Mouse (Mus musculus) 416B (cell line): ENCODE results near the gene Tusc2.

Source experiments
- DNase-seq: peaks from one replicate; pipeline ENCODE4 v3.0.0; 2011; ENCODE audit warnings: low read depth

The Tusc2 gene

DNA sequence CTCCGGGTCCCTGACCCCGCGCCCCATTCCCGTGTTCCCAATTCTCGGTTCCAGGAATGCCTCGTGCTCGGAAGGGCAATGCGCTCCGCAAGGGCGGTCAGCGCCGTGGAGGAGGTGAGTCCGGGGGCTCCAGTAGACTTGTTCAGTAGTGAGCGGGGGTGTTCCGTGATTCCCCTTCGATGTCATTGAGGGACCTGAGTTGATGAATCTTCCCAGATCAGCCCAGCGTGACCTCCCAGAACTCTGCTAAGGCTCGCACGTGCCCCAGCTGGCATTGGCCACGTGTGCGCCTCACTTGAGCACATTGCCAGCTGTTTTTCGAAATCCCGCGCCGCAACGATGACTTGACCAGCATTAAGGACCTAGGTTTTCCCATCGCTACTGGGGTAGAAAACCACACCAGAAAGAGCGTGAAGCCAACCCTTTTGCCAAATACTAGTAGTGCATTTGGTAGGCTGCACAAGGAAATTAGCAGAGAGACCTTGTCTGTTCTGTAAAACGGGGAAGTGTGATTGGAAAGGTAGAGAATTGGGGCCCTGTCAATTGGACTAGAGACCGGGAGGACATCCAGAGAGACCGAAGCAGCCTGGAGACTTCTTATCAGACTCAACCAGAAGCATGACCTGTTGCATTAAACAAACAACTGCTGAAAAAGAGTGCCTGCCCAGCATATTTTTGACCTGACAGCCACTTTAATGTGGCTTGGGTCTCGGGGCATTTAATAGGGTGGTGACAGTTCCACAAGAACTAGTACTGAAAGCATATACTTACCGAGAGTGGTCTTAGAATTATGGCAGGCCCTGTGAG lies 25.0 kb downstream of the Tusc2 start:
- DNase-seq = peak; percentile 77

DNA sequence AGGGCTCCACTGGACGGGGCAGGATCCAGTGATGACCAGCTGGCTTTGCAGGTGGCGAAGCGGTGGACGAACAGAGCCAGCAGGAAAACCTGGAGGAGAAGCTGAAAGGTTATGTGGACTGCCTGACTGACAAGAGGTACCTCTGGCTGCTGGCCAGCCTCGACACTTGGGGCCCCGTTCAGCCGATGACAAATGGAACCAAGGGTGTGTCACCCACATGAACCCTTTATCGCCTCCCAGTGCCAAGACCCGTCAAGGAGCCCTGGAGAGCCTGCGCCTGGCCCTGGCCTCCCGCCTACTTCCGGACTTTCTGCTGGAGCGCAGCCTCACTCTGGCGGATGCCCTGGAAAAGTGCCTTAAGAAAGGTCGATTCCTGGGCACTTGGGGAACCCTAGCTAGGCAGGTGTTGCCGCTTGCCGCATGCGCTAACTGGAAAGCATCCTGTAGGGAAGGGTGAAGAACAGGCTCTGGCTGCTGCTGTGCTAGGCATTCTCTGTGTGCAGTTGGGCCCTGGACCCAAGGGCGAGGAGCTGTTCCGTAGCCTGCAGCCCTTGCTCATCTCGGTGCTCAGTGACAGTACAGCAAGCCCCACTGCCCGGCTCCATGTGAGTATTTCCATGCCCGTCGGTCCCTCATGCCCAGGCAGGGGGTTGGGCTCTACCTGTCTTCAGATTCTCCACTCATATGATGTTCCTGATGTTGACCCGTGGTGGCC lies 27.2 kb downstream of the Tusc2 start:
- DNase-seq = no peak

DNA sequence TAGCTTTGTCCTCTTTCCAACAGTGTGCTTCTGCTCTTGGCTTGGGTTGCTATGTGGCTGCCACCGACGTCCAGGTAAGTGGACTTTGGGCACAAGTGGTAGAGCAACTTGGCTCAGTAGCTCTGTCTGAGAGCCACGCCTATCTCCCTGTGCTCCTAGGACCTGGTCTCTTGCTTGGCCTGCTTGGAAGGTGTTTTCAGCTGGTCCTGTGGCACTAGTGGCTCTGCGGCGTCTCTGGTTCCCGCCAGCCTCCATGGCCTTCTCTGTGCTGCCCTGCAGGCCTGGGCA lies 27.7 kb downstream of the Tusc2 start:
- DNase-seq = no peak

DNA sequence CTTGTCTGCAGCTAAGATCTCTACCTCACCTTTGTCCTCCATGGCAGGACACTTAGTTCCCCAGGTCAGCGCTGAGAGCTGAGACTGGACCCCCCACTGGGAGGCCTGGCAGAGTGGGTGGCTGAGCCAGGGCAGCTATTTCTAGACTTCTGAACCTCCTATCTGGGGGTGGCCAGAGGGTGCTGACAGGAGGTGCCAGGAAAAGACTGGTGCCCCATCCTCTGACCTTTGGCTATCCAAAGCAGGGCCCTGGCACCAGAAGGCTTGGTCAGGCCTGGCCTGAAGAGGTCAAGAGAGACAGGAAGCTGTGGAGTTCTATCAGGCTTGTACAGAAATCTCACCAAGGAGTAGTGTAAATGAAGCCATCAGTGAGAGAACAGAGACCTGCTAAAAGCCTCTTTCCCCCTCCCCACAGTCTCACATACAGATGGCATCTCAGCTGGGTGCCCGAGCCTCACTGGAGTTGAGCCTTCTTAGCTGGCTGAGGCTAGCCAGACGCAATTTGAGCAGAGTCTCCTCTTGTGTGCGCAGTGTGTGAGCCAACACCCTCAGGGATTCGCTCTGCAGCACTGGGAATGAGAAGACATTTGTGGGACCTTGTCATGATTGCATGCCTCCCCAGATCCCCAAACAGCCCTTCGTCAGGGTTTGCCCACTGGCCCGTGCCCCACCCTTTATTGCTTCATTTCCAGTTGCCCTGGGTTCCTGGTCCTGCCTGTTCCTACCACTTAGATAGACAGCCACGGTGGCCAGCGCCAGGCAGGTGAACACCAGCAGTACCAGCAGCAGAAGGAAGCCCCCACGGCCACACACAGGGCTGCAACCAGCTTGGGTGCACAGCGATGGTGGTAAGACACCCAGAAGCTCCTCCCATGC lies 30.3 kb downstream of the Tusc2 start:
- no peak for DNase-seq

DNA sequence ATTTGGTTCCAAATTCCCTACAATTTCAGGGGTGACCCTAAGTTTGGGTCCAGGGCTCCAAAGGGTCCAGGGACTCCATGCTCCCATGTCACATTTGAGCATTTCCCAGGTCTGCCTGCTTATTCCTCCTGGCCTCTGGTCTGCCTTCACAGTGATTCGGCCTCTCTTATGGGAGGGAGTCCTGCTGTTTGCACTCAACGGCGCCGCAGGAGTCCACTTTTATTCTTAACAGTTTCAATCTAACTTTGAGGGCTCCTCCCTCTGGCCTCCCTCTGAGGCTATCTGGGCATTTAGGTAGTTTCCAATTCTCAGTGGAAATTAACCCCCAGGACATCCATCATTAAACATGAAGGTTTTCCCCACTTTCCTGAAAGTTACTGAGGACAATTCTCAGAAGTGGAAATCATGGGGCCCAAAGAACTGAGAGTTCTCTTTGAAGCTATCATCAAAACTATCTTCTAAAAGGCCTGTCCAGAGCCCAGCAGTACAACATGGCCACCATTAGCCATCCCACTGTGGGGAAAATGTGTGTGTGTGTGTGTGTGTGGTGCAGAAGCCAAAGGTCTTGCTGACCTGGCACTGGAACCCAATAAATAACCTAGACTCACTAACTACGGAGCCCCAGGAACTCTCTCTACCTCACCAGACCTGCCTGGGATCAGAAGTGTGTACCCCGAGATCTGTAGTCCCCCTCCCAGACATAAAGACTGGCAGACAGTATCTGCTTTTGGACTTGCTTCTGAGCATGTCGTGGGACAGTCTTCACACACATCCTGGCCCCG lies 31.4 kb downstream of the Tusc2 start:
- DNase-seq = no peak

DNA sequence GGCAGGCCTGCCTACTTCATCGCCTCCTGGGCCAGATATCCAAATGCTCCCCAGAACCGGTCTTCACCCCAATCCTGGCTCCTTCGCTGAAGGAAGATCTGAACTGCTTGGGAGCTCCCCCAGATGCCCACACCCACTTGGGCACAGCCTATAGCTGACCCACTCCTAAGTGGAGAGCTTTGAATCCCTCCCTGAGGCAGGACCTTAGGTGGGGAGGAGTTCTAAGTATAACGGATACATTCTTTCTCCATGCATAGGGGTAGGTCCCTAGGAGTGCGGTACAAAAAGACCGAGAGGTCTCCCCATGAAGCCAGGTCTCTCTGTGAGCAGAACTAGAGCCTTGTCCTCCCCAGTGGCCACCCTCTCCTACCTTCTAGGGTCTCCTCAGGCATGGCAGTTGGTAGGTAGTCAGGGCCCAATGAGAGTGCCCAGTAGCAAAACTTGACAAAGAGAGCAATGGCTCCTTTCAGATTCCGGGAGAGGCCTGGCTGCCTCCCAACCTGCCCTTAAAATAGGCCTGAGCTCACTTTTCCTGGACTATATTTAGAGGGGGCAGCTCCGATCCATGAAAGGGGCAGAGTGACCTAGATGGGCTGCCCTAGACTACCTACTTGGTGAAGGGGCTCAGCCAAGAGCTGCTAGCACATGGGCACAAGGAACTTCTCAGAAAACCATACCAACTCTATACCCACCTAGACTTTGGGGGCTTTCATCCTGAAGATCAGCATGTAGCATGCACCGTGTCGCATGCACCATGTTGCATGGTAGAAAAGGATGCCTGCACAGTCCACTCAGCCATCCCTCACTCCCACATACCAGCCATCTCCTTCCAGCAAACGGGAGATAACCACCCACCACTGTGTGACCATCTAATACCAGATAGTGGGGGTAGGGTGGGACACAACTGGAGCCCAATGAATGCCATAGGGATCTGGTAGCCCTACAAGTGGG lies 33.8 kb downstream of the Tusc2 start:
- DNase-seq = no peak

DNA sequence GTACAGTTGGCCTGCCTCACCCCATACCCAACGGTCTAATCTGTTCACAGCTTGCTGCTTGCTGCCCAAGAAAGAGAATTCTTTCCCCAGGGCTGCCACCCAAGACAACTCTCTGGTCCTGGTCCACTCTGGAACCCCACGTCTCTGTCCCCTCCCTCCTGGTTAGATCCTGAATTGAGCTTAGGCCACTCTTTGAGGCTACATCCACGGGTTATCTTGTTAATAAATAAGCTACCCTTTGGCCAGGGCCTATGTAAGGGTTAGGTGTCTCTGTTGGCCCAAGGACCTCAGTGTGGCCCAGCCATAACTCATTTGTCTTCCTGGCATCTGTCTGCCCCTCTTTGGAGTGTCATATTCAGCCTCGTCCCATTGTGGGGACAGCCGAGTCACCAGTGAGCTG lies 35.3 kb downstream of the Tusc2 start:
- DNase-seq = no peak

DNA sequence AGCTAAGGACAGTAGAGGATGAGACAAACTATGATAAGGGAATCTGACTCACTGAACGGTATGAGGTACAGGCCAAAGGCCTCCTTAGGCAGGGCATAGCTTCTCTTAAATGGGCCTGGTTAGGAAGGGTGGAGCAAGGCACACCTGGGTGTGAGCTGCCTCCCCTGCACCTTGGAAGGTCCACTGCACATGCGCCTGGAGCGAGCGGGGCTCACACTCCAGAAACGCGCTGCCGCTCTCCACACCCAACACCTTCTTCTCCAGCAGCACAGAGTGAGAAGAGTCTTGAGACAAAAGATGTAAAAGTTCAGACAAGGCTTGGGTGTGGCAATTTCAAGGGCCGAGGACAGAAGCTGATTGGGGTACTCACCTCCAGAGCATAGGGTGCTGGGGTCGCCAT lies 36.4 kb downstream of the Tusc2 start:
- DNase-seq = no peak

DNA sequence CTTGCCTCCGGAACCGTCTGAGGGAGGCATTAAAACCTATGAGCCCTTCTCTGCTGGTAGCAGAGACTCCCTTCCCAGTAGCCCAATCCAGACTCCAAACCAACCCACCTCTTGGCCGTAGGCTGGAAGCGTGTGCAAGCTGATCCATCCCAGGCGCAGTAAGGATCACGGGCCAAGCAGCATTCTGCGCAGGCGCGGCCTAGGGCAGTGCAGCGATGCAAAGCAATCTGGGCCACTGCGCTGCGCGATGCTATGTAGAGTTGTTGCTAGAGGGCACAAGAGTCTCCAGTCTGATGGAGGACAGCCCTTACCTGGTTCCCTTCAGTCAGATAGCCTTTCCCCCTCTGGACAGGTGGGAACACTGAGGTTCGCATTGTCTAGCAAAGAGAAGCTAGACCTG lies 36.8 kb downstream of the Tusc2 start:
- DNase-seq = no peak

DNA sequence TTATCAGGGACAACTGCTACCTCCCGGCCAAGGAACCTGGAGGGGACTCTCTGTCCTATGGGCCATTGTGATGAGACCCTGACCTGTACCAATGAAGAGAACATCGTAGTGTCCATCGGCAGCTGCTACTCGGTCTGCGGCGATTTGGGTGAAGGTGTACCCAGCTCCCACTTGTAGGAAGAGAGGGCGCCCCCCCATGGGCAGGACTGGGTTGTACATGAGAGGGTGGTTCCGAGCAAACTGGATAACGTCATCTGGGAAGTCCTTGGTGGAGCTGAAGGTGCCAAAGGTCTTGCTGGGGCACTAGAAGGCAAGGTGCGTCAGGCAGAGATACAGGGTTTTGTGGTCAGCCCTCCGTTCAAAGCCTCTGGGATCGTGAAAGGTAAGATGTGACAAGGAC lies 37.7 kb downstream of the Tusc2 start:
- peak; percentile 27 for DNase-seq

DNA sequence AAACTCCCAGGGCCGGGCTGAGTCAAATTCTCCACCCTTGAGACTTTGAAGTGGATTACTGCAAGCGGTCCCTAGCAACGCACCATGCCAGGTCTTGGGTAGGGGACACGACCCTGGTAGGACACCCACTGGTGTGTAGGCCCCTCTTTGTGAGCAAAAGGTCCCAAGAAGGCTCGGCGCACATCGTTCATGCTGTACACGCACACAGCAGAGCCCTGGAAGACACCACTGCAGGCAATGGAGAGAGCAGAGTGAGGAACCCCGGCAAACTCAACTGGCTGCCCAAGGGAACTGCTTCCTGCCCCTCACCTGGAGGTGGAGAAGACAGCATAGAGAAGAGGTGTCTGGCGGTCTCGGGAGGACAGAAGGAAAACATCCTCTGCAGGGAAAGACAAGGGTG lies 38.2 kb downstream of the Tusc2 start:
- DNase-seq = no peak

DNA sequence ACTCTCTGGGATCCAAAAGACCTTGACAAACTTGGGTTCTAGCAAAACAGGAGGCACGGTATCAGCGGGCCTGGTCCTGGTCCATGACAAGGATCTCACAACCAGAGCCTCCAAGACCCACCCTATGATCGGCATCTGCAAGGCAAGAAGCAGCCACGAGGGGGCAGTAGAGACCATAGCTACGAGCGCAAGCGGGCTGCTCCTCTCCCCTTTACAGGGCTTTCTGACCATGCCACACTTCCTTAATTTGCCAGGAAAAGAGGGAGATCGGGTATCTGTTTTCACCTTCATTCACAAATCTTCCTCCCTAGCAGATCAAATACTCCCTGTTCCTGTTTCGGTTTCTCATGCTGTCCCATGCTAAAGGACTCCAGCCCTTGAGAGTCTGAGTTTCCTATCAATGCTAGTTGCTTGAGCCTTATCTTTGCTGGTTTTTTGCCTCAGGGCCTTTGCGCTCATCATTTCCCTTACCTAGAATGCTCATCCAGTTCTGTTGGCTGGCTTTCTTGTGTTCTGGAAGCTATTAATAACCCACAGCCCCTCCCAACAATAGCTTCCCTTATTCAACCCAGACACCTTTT lies 39.1 kb downstream of the Tusc2 start:
- peak; percentile 89 for DNase-seq

DNA sequence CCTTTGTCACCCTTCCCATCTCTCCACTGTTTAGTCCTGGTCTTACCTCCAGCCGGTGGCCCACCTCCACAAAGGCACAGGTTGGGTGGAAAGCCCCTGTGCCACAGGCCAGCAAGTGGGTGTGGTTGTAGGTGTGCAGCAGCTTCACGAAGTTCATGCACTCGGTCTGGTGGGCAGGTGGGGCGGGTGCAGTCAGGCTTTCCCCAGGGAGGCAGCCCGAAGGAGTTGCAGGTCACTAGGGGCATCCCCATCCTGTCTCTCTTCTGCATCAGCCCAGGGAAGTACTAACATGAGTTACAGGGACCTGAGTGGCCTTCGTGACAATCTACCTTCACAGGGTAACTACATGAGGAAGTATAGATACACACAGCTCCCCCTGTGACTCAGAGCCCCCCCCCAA lies 40.2 kb downstream of the Tusc2 start:
- no peak for DNase-seq

DNA sequence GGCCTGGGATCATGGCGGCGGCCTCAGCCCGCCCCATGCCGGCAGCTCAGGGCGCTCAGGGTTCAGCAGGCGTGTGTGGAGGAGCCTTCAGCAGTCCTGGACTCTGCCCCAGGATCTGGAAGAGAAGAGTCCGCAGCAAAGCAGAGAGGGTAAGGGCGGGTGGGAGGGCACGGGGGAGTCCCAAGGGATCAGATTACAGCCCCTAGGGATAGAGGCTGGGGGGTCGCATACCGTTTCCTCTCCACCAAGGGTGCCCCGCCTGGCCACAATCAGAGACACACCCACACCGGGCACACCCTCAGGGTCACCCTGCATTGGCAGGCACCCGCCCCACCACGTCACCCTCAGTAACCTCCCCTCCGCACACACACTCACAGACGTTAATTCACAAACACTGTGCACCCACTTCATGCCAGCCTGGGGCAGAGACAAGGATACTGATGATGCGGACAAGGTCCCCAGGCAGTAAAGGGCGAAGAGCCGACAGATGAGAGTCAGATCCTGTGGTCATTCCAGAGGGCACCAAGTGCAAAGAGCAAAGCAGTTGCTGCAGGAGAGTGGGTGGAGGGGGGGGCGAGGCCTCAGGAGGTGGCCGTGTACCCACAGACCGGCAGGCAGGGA lies 42.1 kb downstream of the Tusc2 start:
- DNase-seq = no peak

DNA sequence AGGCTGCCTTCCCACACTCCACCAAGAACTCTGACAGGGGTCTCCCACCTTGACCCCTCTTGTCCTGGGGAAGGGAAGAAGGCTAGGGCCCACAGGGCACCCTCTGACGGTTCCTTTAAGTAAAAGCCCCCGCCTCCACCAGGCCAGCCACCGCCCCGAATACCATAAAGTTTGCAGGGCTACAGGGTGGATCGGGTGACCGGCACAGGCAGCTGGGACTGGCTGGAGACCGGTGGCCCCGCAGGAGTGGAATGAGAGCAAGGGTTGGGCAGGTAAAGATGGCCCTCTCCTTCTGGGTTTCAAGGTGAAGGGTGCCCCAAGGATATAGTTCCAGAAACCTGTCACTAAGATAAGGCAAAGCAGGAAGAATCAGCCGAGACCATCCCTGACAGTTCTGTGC lies 43.5 kb downstream of the Tusc2 start:
- DNase-seq = no peak

DNA sequence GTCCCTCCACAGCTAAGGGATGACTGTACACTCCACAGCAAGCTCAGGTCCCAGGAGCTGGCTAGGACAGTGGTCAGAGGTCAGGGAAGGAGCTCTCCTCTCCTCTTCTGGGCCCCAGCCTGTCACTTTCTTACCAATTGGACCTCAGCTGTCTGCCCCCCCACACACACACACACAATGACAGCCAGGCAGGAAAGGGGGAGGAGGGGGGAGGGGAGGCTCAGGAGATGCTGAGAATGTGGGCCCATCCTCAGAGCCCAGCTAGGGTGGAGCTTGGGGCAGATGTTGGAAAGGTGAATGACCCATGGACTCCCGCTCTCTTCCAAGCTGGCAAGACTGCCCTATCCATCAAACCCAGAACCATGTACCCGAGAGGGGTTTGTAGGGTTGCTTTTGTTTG lies 44.0 kb downstream of the Tusc2 start:
- no peak for DNase-seq

DNA sequence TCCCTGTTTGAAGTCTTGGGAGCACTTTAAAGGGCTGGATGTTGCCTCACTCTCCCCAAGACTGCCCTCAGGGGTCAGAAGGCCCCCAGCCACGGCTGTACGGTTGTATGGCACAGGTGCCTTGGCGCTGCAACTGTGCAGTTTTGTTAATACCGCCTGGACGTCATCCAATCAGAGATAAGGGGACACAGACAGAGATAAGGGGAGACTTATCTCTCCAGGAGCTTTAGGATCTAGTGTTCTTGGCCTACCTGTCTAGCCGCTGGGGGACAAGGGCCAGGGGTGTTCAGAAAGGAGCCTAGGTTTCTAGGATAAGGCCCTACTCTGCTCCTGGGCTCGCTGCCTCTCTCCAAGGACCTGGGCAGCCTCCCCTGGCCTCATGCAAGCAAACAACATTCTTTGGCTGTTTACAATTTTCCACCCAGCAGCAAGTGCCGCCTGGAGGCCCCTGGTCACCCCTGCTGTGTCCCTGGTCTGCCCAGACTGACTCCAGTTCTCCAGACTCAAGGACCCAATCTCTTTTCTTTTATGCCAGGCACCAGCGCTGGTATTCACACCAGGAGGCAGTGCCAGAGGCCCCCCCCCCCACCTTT lies 44.7 kb downstream of the Tusc2 start:
- no peak for DNase-seq

DNA sequence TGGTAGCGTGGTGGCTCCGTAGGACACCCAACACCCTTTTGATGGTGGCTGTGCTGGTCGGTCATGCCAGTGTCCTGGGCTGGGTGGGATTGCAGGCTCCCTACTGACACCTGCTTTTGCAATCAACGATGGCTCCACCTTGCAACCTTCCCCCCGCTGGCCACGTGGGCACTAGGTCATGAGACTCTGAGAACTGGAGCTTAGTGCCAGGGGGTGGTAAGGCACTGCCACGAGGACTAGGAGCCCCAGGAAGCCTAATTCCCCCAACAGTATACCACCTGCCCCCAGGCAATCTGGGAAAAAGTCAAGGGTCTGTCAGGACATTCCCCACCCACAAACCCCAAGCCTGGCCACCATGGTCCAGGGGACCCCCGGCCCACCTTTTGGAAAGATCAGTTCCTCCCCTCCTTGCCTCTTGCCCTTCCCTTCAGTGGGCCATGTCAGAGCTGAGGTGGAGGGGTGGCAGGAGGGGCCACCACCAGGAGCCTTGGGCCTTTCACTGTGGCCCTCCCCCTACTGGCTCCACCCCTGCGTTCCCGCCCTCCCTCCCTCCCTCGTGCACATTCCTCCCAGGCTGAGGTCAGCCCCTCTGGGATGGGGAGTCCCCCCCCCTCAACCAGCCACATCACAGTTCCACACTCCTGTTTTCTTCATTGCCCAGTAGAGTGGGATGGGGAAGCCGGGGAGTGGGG lies 45.8 kb downstream of the Tusc2 start, which contains the start of gene Sema3b:
TSS of gene Sema3b (minus strand) at position 489 of the 692 bp plus-strand sequence.
- no peak for DNase-seq

DNA sequence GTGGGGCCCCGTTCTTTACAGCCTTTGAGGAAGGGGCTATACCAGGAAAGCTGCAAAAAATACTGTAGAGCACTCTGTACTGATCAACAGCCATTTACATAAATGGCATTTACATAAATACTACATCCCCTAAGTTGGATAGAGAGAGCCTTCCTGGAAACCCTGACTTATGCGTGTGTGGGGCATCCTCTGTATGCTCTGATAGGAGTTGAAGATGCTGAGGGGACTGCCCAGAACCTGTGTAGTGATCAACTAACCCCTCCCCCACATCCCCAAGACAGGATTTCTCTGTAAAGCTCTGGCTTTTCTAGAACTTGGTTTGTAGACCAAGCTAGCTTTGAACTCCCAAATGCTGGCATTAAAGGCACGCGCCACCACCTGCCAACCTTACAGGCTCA lies 46.4 kb downstream of the Tusc2 start:
- DNase-seq = no peak
